Mouse (Mus musculus): ENCODE measurements around the gene Pttg1ip. TPM values are rescaled to one million over a fixed set of nuclear protein-coding genes. Genes with fewer than 3 reads are reported as not detected.

The Pttg1ip gene
- polyA plus RNA-seq, 1 experiment = 223 TPM

- Histone ChIP-seq H3K4me1 (ENCODE audit: control insufficient read depth, insufficient read depth, low read length) (no peaks in the 10 kb centered on the region), H3K4me3 (replicated peaks; ENCODE audit: extremely low read depth, low read depth, low read length) (no peak overlapping the region)
- peak; percentile 44 for DNase-seq
- 56% methylated on average over 5 of the region's 5 CpGs for WGBS
- no peak for TF ChIP-seq POLR2A (IDR thresholded peaks at IDR 0.05; ENCODE audit: borderline replicate concordance, extremely low read depth, low read depth, low read length)
- no peak for TF ChIP-seq CTCF (IDR thresholded peaks at IDR 0.05; ENCODE audit: insufficient read depth, low read length)
Measured at GRCm38 (mm10) chr10:77544916-77545315, 36.6 kb upstream of the Pttg1ip start.

GRCm38 (mm10) chr10:77548576-77548975 lies 32.9 kb upstream of the Pttg1ip start:
- no peak for DNase-seq
- Histone ChIP-seq H3K4me1 (ENCODE audit: control insufficient read depth, insufficient read depth, low read length) (no peaks in the 10 kb centered on the region), H3K4me3 (replicated peaks; ENCODE audit: extremely low read depth, low read depth, low read length) (no peak overlapping the region)
- 70% methylated on average over 10 of the region's 10 CpGs for WGBS
- TF ChIP-seq CTCF (IDR thresholded peaks at IDR 0.05; ENCODE audit: insufficient read depth, low read length) (no peak), POLR2A (IDR thresholded peaks at IDR 0.05; ENCODE audit: borderline replicate concordance, extremely low read depth, low read depth, low read length) (no peak)

GRCm38 (mm10) chr10:77550874-77551273 lies 30.6 kb upstream of the Pttg1ip start:
- WGBS = 70% methylated on average over 11 of the region's 11 CpGs
- Histone ChIP-seq H3K4me3 (replicated peaks; ENCODE audit: extremely low read depth, low read depth, low read length) (no peak overlapping the region), H3K4me1 (ENCODE audit: control insufficient read depth, insufficient read depth, low read length) (no peaks in the 10 kb centered on the region)
- TF ChIP-seq POLR2A (IDR thresholded peaks at IDR 0.05; ENCODE audit: borderline replicate concordance, extremely low read depth, low read depth, low read length) = no peak
- TF ChIP-seq CTCF (IDR thresholded peaks at IDR 0.05; ENCODE audit: insufficient read depth, low read length) = no peak
- DNase-seq = no peak

- no peak overlapping the region for H3K4me3 ChIP-seq (replicated peaks; ENCODE audit: extremely low read depth, low read depth, low read length)
- 85% methylated on average over 5 of the region's 5 CpGs for WGBS
Measured at GRCm38 (mm10) chr10:77552162-77552561, 29.4 kb upstream of the Pttg1ip start.

GRCm38 (mm10) chr10:77553285-77553684 lies 28.2 kb upstream of the Pttg1ip start:
- Histone ChIP-seq H3K4me3 (replicated peaks; ENCODE audit: extremely low read depth, low read depth, low read length) (no peak overlapping the region), H3K4me1 (ENCODE audit: control insufficient read depth, insufficient read depth, low read length) (no peaks in the 10 kb centered on the region)
- WGBS = 76% methylated on average over 4 of the region's 4 CpGs
- no peak for DNase-seq
- TF ChIP-seq CTCF (IDR thresholded peaks at IDR 0.05; ENCODE audit: insufficient read depth, low read length) = no peak
- TF ChIP-seq POLR2A (IDR thresholded peaks at IDR 0.05; ENCODE audit: borderline replicate concordance, extremely low read depth, low read depth, low read length) = no peak

More at GRCm38 (mm10) chr10:77552162-77552561, 29.4 kb upstream of the Pttg1ip start:
- H3K4me1 ChIP-seq (ENCODE audit: control insufficient read depth, insufficient read depth, low read length) = no peaks in the 10 kb centered on the region
- DNase-seq = no peak
- TF ChIP-seq POLR2A (IDR thresholded peaks at IDR 0.05; ENCODE audit: borderline replicate concordance, extremely low read depth, low read depth, low read length) (no peak), CTCF (IDR thresholded peaks at IDR 0.05; ENCODE audit: insufficient read depth, low read length) (no peak)

- H3K4me3 ChIP-seq (replicated peaks; ENCODE audit: extremely low read depth, low read depth, low read length) = no peak overlapping the region
- 76% methylated on average over 4 of the region's 4 CpGs for whole genome bisulfite sequencing
- DNase-seq = no peak
- no peak for TF ChIP-seq CTCF (IDR thresholded peaks at IDR 0.05; ENCODE audit: insufficient read depth, low read length)
- no peak for TF ChIP-seq POLR2A (IDR thresholded peaks at IDR 0.05; ENCODE audit: borderline replicate concordance, extremely low read depth, low read depth, low read length)
- H3K4me1 ChIP-seq (ENCODE audit: control insufficient read depth, insufficient read depth, low read length) = no peaks in the 10 kb centered on the region
Measured at GRCm38 (mm10) chr10:77554918-77555317, 26.6 kb upstream of the Pttg1ip start.

- DNase-seq = no peak
- whole genome bisulfite sequencing = 83% methylated on average over 7 of the region's 7 CpGs
Measured at GRCm38 (mm10) chr10:77556631-77557030, 24.9 kb upstream of the Pttg1ip start.

GRCm38 (mm10) chr10:77557641-77558040 lies 23.9 kb upstream of the Pttg1ip start:
- TF ChIP-seq CTCF (IDR thresholded peaks at IDR 0.05; ENCODE audit: insufficient read depth, low read length) = peak; percentile 30; the same call in 1 of the 2 replicates
- TF ChIP-seq POLR2A (IDR thresholded peaks at IDR 0.05; ENCODE audit: borderline replicate concordance, extremely low read depth, low read depth, low read length) = no peak
- Histone ChIP-seq H3K4me3 (replicated peaks; ENCODE audit: extremely low read depth, low read depth, low read length) (no peak overlapping the region), H3K4me1 (ENCODE audit: control insufficient read depth, insufficient read depth, low read length) (no peaks in the 10 kb centered on the region)
- 88% methylated on average over 4 of the region's 4 CpGs for WGBS
- no peak for DNase-seq

More at GRCm38 (mm10) chr10:77556631-77557030, 24.9 kb upstream of the Pttg1ip start:
- no peaks in the 10 kb centered on the region for H3K4me1 ChIP-seq (ENCODE audit: control insufficient read depth, insufficient read depth, low read length)
- TF ChIP-seq CTCF (IDR thresholded peaks at IDR 0.05; ENCODE audit: insufficient read depth, low read length) (no peak), POLR2A (IDR thresholded peaks at IDR 0.05; ENCODE audit: borderline replicate concordance, extremely low read depth, low read depth, low read length) (no peak)
- H3K4me3 ChIP-seq (replicated peaks; ENCODE audit: extremely low read depth, low read depth, low read length) = no peak overlapping the region

GRCm38 (mm10) chr10:77560090-77560489 lies 21.4 kb upstream of the Pttg1ip start:
- H3K4me3 ChIP-seq (replicated peaks; ENCODE audit: extremely low read depth, low read depth, low read length) = no peak overlapping the region
- no peak for DNase-seq
- 84% methylated on average over 11 of the region's 11 CpGs for WGBS
- H3K4me1 ChIP-seq (ENCODE audit: control insufficient read depth, insufficient read depth, low read length) = no peaks in the 10 kb centered on the region
- TF ChIP-seq POLR2A (IDR thresholded peaks at IDR 0.05; ENCODE audit: borderline replicate concordance, extremely low read depth, low read depth, low read length) (no peak), CTCF (IDR thresholded peaks at IDR 0.05; ENCODE audit: insufficient read depth, low read length) (no peak)

GRCm38 (mm10) chr10:77560830-77561229 lies 20.7 kb upstream of the Pttg1ip start:
- Histone ChIP-seq H3K4me1 (ENCODE audit: control insufficient read depth, insufficient read depth, low read length) (no peaks in the 10 kb centered on the region), H3K4me3 (replicated peaks; ENCODE audit: extremely low read depth, low read depth, low read length) (no peak overlapping the region)
- DNase-seq = no peak
- TF ChIP-seq CTCF (IDR thresholded peaks at IDR 0.05; ENCODE audit: insufficient read depth, low read length) = no peak
- 73% methylated on average over 9 of the region's 9 CpGs for WGBS

All from lung, adult 2 months (tissue).